Mouse (Mus musculus): ENCODE data around the gene Pkn3.
A peak's percentile ranks its signal among the peaks of the same experiment; 100 is the strongest.

DNA sequence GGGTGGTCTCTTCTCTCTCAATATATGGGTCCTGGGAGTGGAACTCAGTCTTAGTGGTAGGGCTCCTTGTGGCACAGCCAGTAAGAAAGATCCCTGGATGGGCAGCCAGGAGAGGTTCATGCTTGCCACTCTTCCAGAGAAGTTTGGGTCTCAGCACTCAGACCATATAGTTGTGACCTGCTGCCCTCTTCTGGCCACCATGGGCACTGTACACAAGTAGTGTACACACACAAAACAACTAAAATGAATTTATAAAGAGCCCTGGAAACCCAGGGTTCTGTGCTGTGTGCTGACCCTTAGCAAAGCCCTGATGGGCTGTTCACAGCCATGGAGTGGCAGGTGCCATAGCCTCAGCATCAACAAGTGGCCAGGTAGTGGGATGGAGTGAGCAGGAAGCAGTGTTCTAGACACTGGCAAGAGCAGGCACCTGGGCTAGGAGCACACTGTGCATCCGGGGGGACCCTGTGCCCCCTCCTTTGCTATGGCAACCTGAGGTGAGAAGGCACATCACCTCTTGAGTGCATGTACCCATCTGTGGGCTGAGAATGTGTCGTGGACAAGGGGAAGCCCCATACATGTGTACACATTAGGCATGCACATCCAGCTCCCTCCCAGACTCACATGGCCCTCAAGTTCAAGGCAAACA is 18.5 kb downstream of the Pkn3 start:
- TF ChIP-seq CTCF (IDR thresholded peaks at IDR 0.05) (peak; percentile 89), POLR2A (IDR thresholded peaks at IDR 0.05; ENCODE audit: insufficient read depth, low read depth, low read length) (no peak), EP300 (IDR thresholded peaks at IDR 0.05; ENCODE audit: insufficient read depth, low read depth, low read length) (peak; percentile 77; the same call in 1 of the 2 replicates)

All from heart, adult 2 months (tissue).